Mouse (Mus musculus) T-helper 2 cell (primary cell): Measurements from ENCODE around the gene 4930442H23Rik.
"Not testable (repeated sequence)": the region's sequence is repeated elsewhere in the genome, so short reads cannot be mapped to it uniquely, and the experiment has no call there.

Source experiments
- in situ Hi-C: fragments of 300-600 bp; cut with MboI, MseI; formaldehyde crosslinking; loops from one replicate; pipeline ENCODE4 v1.15.1; 2025; ENCODE audit warnings: high pct_unique_total_duplicates

4930442H23Rik gene

GRCm38 (mm10) chr10:81177958-81178712 is 5.5 kb downstream of the 4930442H23Rik start:
- in situ Hi-C loops, result loop anchor here (5.0 kb wide), 1 partner anchor 41 kb away; the partner anchor contains the start of gene Zbtb7a

GRCm38 (mm10) chr10:81177491-81177925 is 6.1 kb downstream of the 4930442H23Rik start:
- in situ Hi-C loops, result loop anchor here (5.0 kb wide), 1 partner anchor 40 kb away; the partner anchor contains the start of gene Zbtb7a

- in situ Hi-C loops, result loop anchor here (5.0 kb wide), 1 partner anchor 39 kb away; the partner anchor contains the start of gene Zbtb7a
Observed at GRCm38 (mm10) chr10:81176466-81177271, 7.0 kb downstream of the 4930442H23Rik start, which contains the start of gene Eef2. Gene Eef2, plus strand, starts transcription at chr10:81176631.

GRCm38 (mm10) chr10:81175936-81176465 is 7.6 kb downstream of the 4930442H23Rik start:
- in situ Hi-C loops, result loop anchor here (5.0 kb wide), 1 partner anchor 39 kb away; the partner anchor contains the start of gene Zbtb7a

- in situ Hi-C loops, result loop anchor here (5.0 kb wide), 1 partner anchor 38 kb away; the partner anchor contains the start of gene Zbtb7a
Observed at GRCm38 (mm10) chr10:81175345-81175701, 8.3 kb downstream of the 4930442H23Rik start.

- in situ Hi-C loops, result loop anchor here (5.0 kb wide), 1 partner anchor 37 kb away; the partner anchor contains the start of gene Zbtb7a
Observed at GRCm38 (mm10) chr10:81174617-81175344, 8.9 kb downstream of the 4930442H23Rik start.

- in situ Hi-C loops, result no loop called here
Observed at GRCm38 (mm10) chr10:81173132-81173531, 10.5 kb downstream of the 4930442H23Rik start.

- in situ Hi-C loops, result not testable (repeated sequence)
Observed at GRCm38 (mm10) chr10:81169411-81169900, 14.2 kb downstream of the 4930442H23Rik start.

- in situ Hi-C loops, result no loop called here
Observed at GRCm38 (mm10) chr10:81168521-81169244, 15.0 kb downstream of the 4930442H23Rik start.

- in situ Hi-C loops, result no loop called here
Observed at GRCm38 (mm10) chr10:81168087-81168431, 15.6 kb downstream of the 4930442H23Rik start.

GRCm38 (mm10) chr10:81167200-81168086 is 16.2 kb downstream of the 4930442H23Rik start, which contains the start of gene Pias4:
Gene Pias4, minus strand, starts transcription at chr10:81167923.
- in situ Hi-C loops, result no loop called here

GRCm38 (mm10) chr10:81165118-81165517 is 18.5 kb downstream of the 4930442H23Rik start:
- in situ Hi-C loops, result no loop called here

GRCm38 (mm10) chr10:81162318-81162652 is 21.4 kb downstream of the 4930442H23Rik start:
- in situ Hi-C loops, result loop anchor here (5.0 kb wide), 1 partner anchor 55 kb away; the partner anchor contains the start of gene Map2k2

- in situ Hi-C loops, result loop anchor here (5.0 kb wide), 1 partner anchor 54 kb away; the partner anchor contains the start of gene Map2k2
Observed at GRCm38 (mm10) chr10:81161602-81162317, 21.9 kb downstream of the 4930442H23Rik start.

- in situ Hi-C loops, result no loop called here
Observed at GRCm38 (mm10) chr10:81154736-81155135, 28.9 kb downstream of the 4930442H23Rik start.

- in situ Hi-C loops, result no loop called here
Observed at GRCm38 (mm10) chr10:81154313-81154712, 29.3 kb downstream of the 4930442H23Rik start.

- in situ Hi-C loops, result no loop called here
Observed at GRCm38 (mm10) chr10:81152609-81153008, 31.0 kb downstream of the 4930442H23Rik start.

GRCm38 (mm10) chr10:81151261-81151660 is 32.4 kb downstream of the 4930442H23Rik start:
- in situ Hi-C loops, result no loop called here
